Mouse (Mus musculus) heart, postnatal 0 days (tissue): ENCODE measurements around the gene Olfr99. TPM values are rescaled to one million over a fixed set of nuclear protein-coding genes. Genes with fewer than 3 reads are reported as not detected.

Experiments
- ATAC-seq: fragments of 200-750 bp; cut with Nextera tagmentation; 2 replicates; pipeline ENCODE4 v1.8.0; 2017; ENCODE audit warnings: low read depth, moderate number of reproducible peaks, moderate library complexity; ENCODE audit not compliant: insufficient read depth
- DNase-seq: peaks from one replicate; pipeline ENCODE4 v3.0.0-alpha.2; 2016; ENCODE audit warnings: low spot score
- H3K27ac ChIP-seq: fragments of 300-500 bp; sonication (generic); 2 replicates; pipeline ENCODE4 v1.5.1; 2014; ENCODE audit warnings: low read depth, mild to moderate bottlenecking
- H3K27me3 ChIP-seq: fragments of 300-500 bp; sonication (generic); 2 replicates; pipeline ENCODE4 v1.6.1; 2014; ENCODE audit warnings: low read length, mixed read lengths; ENCODE audit not compliant: control insufficient read depth, insufficient read depth
- H3K36me3 ChIP-seq: fragments of 300-500 bp; sonication (generic); replicated peaks from 2 replicates; pipeline ENCODE4 v1.6.1; 2014; ENCODE audit warnings: low read length, mixed read lengths; ENCODE audit not compliant: control insufficient read depth, insufficient read depth
- H3K4me1 ChIP-seq: fragments of 300-500 bp; sonication (generic); 2 replicates; pipeline ENCODE4 v1.6.1; 2014; ENCODE audit warnings: antibody characterized with exemption; ENCODE audit not compliant: control insufficient read depth, insufficient read depth
- H3K4me2 ChIP-seq: fragments of 300-500 bp; sonication (generic); 2 replicates; pipeline ENCODE4 v1.6.1; 2014; ENCODE audit warnings: low read depth, mild to moderate bottlenecking, low read length, moderate library complexity
- H3K4me3 ChIP-seq: fragments of 300-500 bp; sonication (generic); 2 replicates; pipeline ENCODE4 v1.5.1; 2014; ENCODE audit warnings: low read depth, low read length
- H3K9ac ChIP-seq: fragments of 300-500 bp; sonication (generic); replicated peaks from 2 replicates; pipeline ENCODE4 v1.6.1; 2014; ENCODE audit warnings: low read depth, low read length, mixed read lengths
- H3K9me3 ChIP-seq: fragments of 300-500 bp; sonication (generic); replicated peaks from 2 replicates; pipeline ENCODE4 v1.6.1; 2016; ENCODE audit warnings: low read length; ENCODE audit not compliant: control insufficient read depth
- CTCF ChIP-seq: IDR thresholded peaks from 2 replicates; pipeline ENCODE4 v1.5.1; 2016; ENCODE audit warnings: antibody characterized with exemption, control low read depth, low read depth
- EP300 ChIP-seq: IDR thresholded peaks from 2 replicates; pipeline ENCODE4 v1.6.1; 2016; ENCODE audit warnings: antibody characterized with exemption, low read depth
- WGBS: fragments of 180-500 bp; shearing (Covaris S2); extraction: QIAGEN DNeasy Blood & Tissue Kit; methylation state at CpG from one replicate; pipeline ENCODE4 v1.1.7; 2014; 5-methylcytosine and 5-hydroxymethylcytosine counted together
- polyA plus RNA-seq: library from polyadenylated mRNA; unstranded; fragments of >200 nt; fragmentation: Nextera tagmentation; extraction: Ambion mirVana; gene quantifications from 2 replicates; pipeline ENCODE4 v1.2.1, GENCODE M21; 2015
- total RNA-seq: library from RNA; depleted of rRNA; stranded (reverse); fragments of >200 nt; gene quantifications from 2 replicates; pipeline ENCODE4 v1.2.3, GENCODE M21; 2014; ENCODE audit warnings: low replicate concordance

Olfr99 gene
- total and polyA plus RNA-seq, 2 experiments from 2014 or later, result not detected

DNA sequence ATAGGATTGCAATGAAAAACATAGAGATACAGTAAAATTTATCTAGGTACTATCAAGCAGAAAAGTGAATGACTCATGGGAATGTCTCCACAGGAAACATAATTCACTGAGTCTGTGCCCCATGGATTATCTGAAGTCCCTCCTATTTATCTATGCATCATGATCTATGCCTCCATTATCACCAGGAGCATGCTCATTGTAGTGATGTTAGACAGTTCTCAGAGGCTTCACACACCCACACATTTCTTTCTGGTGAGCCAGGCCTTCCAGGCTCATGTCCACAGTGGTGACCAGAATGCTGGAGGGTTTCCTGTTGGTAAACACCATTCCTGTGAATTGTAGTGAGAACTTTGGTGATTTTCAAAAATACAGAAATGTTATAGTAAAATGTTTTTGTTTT is 6.7 kb downstream of the Olfr99 start:
- Histone ChIP-seq H3K9ac (no peak overlapping the region), H3K27ac (no peak overlapping the region), H3K27me3 (no peaks in the 10 kb centered on the region), H3K4me1 (no peaks in the 10 kb centered on the region), H3K9me3 (no peaks in the 10 kb centered on the region), H3K36me3 (no peaks in the 10 kb centered on the region), H3K4me2 (no peak overlapping the region), H3K4me3 (no peak overlapping the region)
- TF ChIP-seq CTCF, result no peak
- no peak for TF ChIP-seq EP300
- DNase-seq, result no peak
- no peak for ATAC-seq

DNA sequence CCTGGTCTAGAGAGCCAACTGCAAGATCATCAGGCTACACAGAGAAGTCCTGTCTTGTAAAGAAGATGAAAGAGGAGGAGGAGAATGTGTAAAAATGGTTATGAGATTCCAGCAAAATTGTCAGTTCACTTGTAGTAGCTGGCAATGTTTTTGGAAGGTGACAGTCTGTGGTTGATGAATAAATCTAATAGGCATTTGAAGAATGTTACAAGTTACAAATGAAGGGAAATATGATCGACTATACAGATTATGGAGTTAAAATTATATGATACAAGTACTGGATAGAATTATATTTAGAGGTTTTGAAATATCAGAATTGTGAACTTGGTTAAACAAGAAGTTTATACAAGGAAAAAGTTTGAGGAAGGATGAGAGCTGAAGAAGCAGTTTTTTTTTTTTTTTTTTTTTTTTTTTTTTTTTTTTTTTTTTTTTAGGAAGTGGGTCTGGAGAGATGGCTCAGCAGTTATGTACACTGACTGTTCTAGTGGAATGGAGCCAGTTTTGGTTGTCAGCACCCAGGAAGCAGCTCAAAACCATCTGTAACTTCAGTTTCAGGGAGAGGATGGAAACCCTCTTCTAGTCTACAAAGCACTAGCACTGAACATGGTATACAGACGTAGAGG is 7.5 kb downstream of the Olfr99 start:
- Histone ChIP-seq H3K4me3 (no peak overlapping the region), H3K4me1 (no peaks in the 10 kb centered on the region), H3K27me3 (no peaks in the 10 kb centered on the region), H3K27ac (no peak overlapping the region), H3K4me2 (no peak overlapping the region), H3K9ac (no peak overlapping the region), H3K36me3 (no peaks in the 10 kb centered on the region), H3K9me3 (no peaks in the 10 kb centered on the region)
- 69% methylated on average over 2 of the region's 2 CpGs for WGBS
- no peak for TF ChIP-seq EP300
- TF ChIP-seq CTCF, result no peak
- ATAC-seq, result no peak
- DNase-seq, result no peak

DNA sequence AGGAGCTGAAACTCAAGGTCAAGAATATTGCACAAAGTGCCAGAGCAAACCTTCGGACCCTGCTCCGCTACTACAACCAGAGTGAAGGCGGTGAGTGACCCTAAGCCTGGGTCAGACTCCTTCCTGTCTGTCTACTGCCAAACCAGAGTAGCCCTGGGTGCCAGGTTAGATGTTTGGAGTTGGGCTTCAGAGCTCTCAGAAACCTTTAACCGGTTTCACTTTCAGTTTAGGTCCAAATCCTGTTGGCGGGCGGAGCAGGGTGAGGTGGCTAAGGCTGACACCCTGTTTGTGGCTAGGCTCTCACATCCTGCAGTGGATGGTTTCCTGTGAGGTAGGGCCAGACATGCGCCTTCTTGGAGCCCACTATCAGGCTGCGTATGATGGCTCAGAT is 12.6 kb downstream of the Olfr99 start:
- no peak for TF ChIP-seq CTCF
- no peak for TF ChIP-seq EP300
- Histone ChIP-seq H3K9me3 (no peaks in the 10 kb centered on the region), H3K4me2 (peak overlapping the region; percentile 97), H3K4me1 (0 out of 2 replicates have a peak, but pooled peaks cover 3% of the 10 kb centered on the region), H3K27ac (no peak overlapping the region), H3K27me3 (no peaks in the 10 kb centered on the region), H3K9ac (peak overlapping the region; percentile 44), H3K36me3 (no peaks in the 10 kb centered on the region), H3K4me3 (peak overlapping the region; percentile 69)
- ATAC-seq, result peak; percentile 45
- WGBS, result 42% methylated on average over 8 of the region's 8 CpGs
- DNase-seq, result peak; percentile 34

GRCm38 (mm10) chr17:37270058-37270701 is 13.1 kb downstream of the Olfr99 start, which contains the start of gene H2-M3:
TSS of gene H2-M3 (plus strand) at chr17:37270220.
- Histone ChIP-seq H3K9me3 (no peaks in the 10 kb centered on the region), H3K4me2 (peak within 1 kb of the TSS; percentile 97), H3K27ac (no peak within 1 kb of the TSS), H3K36me3 (no peaks in the 10 kb centered on the region), H3K4me1 (0 out of 2 replicates have a peak, but pooled peaks cover 3% of the 10 kb centered on the region), H3K27me3 (no peaks in the 10 kb centered on the region), H3K4me3 (peak within 1 kb of the TSS; percentile 69), H3K9ac (peak within 1 kb of the TSS; percentile 44)
- TF ChIP-seq CTCF, result no peak
- TF ChIP-seq EP300, result no peak
- 3% methylated on average over 26 of the region's 26 CpGs for WGBS
- DNase-seq, result peak; percentile 68
- peak; percentile 90 for ATAC-seq

GRCm38 (mm10) chr17:37263626-37264025 is 19.6 kb downstream of the Olfr99 start, which contains the start of gene Olfr98:
TSS of gene Olfr98 (minus strand) at chr17:37263749.
- Histone ChIP-seq H3K27me3 (no peaks in the 10 kb centered on the region), H3K36me3 (no peaks in the 10 kb centered on the region), H3K9me3 (no peaks in the 10 kb centered on the region), H3K4me1 (no peaks in the 10 kb centered on the region), H3K27ac (no peak within 1 kb of the TSS), H3K4me3 (no peak within 1 kb of the TSS), H3K4me2 (no peak within 1 kb of the TSS), H3K9ac (no peak within 1 kb of the TSS)
- 48% methylated on average over 1 of the region's 1 CpGs for WGBS
- ATAC-seq (no peak), DNase-seq (no peak)
- TF ChIP-seq EP300 (no peak), CTCF (no peak)

- no peaks in the 10 kb centered on the region for H3K27me3 ChIP-seq
- TF ChIP-seq CTCF, result peak; percentile 38
- TF ChIP-seq EP300, result no peak
- H3K4me2 ChIP-seq, result no peak overlapping the region
- no peaks in the 10 kb centered on the region for H3K4me1 ChIP-seq
- 5% methylated on average over 1 of the region's 1 CpGs for WGBS
- no peaks in the 10 kb centered on the region for H3K36me3 ChIP-seq
- DNase-seq (no peak), ATAC-seq (no peak)
- no peak overlapping the region for H3K27ac ChIP-seq
- no peak overlapping the region for H3K4me3 ChIP-seq
- H3K9me3 ChIP-seq, result no peaks in the 10 kb centered on the region
- H3K9ac ChIP-seq, result no peak overlapping the region
Observed at GRCm38 (mm10) chr17:37250544-37250943, 32.7 kb downstream of the Olfr99 start.
